Mouse (Mus musculus): ENCODE measurements around the gene Kcnh4. TPM values are rescaled to one million over a fixed set of nuclear protein-coding genes. Genes with fewer than 3 reads are reported as not detected.

The Kcnh4 gene
- polyA plus RNA-seq, 1 experiment, result 0.82 TPM

DNA sequence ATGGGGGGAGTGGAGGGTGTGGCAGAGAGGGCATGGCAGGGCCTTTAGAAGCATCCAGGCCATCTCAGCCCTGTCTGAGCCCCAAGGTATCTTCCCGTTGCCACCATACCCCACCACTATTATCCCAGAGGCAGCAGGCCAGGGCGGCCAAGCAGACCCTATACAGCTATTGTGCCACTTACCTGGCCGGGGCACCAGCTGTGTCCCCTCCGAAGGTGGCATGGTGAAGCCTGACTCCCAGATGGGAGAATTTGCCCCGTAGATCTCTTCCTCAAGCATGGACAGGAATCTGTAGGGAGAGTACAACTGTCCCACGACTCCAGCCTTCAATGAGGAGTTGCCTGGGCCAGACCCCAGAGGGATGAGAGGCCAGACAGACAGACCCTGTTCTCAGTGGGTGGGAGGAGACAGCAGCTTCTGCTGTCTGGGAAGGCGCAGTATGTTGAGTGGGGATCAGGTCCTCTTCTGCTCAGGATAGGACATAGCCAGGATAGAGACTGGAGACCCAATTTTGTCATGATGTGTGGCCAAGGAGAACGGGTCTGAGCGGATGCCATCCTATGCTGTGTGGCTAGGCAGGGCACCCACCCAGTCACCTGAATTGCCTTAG, 50.4 kb downstream of the Kcnh4 start:
- peaks cover 27% of the 10 kb centered on the region for H3K36me3 ChIP-seq (ENCODE audit: control insufficient read depth, insufficient read depth, low read length)

DNA sequence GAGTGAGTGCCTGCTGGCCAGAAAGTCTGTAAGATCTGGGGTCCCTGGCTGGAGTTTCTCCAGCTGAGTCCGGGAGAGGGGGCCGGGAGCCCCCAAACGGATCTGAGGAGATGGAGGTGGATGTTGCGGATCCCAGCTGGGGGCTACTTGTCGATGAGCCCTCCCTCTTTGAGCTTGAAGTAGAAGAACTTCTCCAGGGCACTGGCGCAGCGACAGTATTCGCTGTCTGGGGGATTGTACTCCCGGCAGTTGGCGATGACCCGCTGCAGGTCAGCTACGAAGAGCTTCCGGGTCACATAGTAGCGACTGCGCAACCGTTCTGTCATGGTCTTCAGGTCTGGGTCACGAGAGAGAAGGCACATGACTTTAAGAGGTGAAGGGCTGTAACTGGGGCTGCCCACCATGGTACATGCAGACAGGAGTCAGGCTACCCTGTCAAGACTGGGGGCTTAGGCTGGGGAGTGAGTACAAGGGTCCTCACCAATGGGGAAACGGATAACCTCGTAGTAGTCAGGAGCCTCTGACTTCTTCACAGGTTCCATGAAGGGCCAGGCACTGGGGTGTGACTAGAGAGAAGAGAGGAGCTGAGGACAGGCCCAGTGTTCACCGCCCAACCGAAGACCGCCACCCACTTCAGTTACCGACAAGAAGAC, 54.5 kb downstream of the Kcnh4 start:
- TF ChIP-seq POLR2A (IDR thresholded peaks at IDR 0.05; ENCODE audit: low read depth, low read length), result no peak
- TF ChIP-seq CTCF (IDR thresholded peaks at IDR 0.05; ENCODE audit: extremely low read depth, insufficient read depth, insufficient read length, insufficient replicate concordance), result no peak
- H3K27me3 ChIP-seq (ENCODE audit: control insufficient read depth, insufficient read depth, low read length), result no peaks in the 10 kb centered on the region
- peaks cover 23% of the 10 kb centered on the region for H3K36me3 ChIP-seq (ENCODE audit: control insufficient read depth, insufficient read depth, low read length)
- no peak overlapping the region for H3K4me3 ChIP-seq (ENCODE audit: extremely low read depth, insufficient read depth, insufficient read length)
- no peak overlapping the region for H3K27ac ChIP-seq (ENCODE audit: insufficient read depth, low read length)
- 96% methylated on average over 23 of the region's 23 CpGs for WGBS
- peaks cover 14% of the 10 kb centered on the region; the same call in 1 of the 2 replicates for H3K4me1 ChIP-seq (ENCODE audit: control insufficient read depth, insufficient read depth, insufficient read length)
- no peak for DNase-seq (ENCODE audit: low read depth in 1 of 2, low spot score in 2 of 2)

More for the DNA sequence above, 50.4 kb downstream of the Kcnh4 start:
- no peak overlapping the region for H3K27ac ChIP-seq (ENCODE audit: insufficient read depth, low read length)
- 92% methylated on average over 9 of the region's 9 CpGs for WGBS
- no peaks in the 10 kb centered on the region for H3K27me3 ChIP-seq (ENCODE audit: control insufficient read depth, insufficient read depth, low read length)
- H3K4me1 ChIP-seq (ENCODE audit: control insufficient read depth, insufficient read depth, insufficient read length), result peaks cover 25% of the 10 kb centered on the region
- H3K4me3 ChIP-seq (ENCODE audit: extremely low read depth, insufficient read depth, insufficient read length), result no peak overlapping the region
- no peak for DNase-seq (ENCODE audit: low read depth in 1 of 2, low spot score in 2 of 2)
- TF ChIP-seq POLR2A (IDR thresholded peaks at IDR 0.05; ENCODE audit: low read depth, low read length) (no peak), CTCF (IDR thresholded peaks at IDR 0.05; ENCODE audit: extremely low read depth, insufficient read depth, insufficient read length, insufficient replicate concordance) (no peak)

DNA sequence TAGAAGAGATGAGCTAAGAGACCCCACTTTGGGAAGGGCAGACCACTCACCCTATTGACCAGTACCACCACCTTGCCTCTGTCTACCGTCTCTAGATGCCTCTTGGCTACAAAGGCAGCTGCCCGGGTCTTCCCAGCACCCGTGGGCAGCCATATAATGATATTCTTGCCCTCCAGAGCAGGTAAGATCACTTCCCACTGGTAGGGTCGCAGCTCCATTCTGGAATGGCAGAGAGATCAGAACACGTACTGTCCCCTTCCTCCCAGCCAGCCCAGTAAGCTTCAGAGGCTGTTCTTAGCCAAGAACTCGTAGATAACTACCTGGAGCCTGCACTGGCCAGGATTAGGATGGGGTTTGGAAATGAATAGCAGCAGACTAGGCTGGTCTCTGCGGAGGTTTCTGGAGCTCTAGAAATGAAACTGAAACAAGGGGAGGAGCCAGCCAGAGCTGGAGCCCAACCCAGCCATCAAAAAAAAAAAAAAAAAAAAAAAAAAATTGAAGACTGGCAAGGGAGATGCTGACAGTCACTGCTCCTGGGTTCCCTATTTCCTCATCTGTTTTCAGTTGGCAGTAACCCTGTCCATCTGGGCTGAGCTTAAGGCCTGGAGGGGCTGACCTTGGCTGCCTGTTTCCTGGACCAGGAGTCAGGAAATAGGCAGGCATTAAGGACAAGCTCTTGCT, 55.8 kb downstream of the Kcnh4 start, which contains the start of gene Dhx58:
Gene Dhx58, minus strand, starts transcription at position 421 of the 681 bp plus-strand sequence.
- 7% methylated on average over 7 of the region's 7 CpGs for WGBS
- H3K4me3 ChIP-seq (ENCODE audit: extremely low read depth, insufficient read depth, insufficient read length), result peak within 1 kb of the TSS; percentile 71
- H3K36me3 ChIP-seq (ENCODE audit: control insufficient read depth, insufficient read depth, low read length), result peaks cover 24% of the 10 kb centered on the region
- peak within 1 kb of the TSS; percentile 77 for H3K27ac ChIP-seq (ENCODE audit: insufficient read depth, low read length)
- peaks cover 14% of the 10 kb centered on the region; the same call in 1 of the 2 replicates for H3K4me1 ChIP-seq (ENCODE audit: control insufficient read depth, insufficient read depth, insufficient read length)
- DNase-seq (ENCODE audit: low read depth in 1 of 2, low spot score in 2 of 2), result peak in 1 of 2 experiments; percentile 32
- TF ChIP-seq CTCF (IDR thresholded peaks at IDR 0.05; ENCODE audit: extremely low read depth, insufficient read depth, insufficient read length, insufficient replicate concordance) (no peak), POLR2A (IDR thresholded peaks at IDR 0.05; ENCODE audit: low read depth, low read length) (no peak)
- no peaks in the 10 kb centered on the region for H3K27me3 ChIP-seq (ENCODE audit: control insufficient read depth, insufficient read depth, low read length)

DNA sequence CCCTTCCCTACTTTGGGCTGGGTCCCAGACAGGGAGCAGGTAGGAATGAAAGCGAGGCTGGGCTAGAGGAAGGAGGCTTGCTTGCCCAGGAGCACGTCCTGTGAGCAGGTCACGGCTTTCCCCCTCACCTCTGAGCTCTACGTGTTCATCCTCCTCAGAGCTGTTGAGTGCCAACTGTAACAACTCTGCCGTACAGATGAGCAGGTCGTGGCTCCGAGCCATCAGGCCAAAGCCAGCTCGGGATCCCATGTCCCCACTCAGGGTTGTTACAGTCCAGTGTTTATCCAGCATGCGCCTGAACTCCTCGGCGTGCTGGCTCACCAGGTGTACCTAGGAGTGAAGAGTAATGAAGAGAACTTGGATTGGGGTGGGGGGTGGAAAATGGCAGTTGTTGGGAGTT, 56.4 kb downstream of the Kcnh4 start:
- TF ChIP-seq POLR2A (IDR thresholded peaks at IDR 0.05; ENCODE audit: low read depth, low read length), result no peak
- no peak for TF ChIP-seq CTCF (IDR thresholded peaks at IDR 0.05; ENCODE audit: extremely low read depth, insufficient read depth, insufficient read length, insufficient replicate concordance)
- no peaks in the 10 kb centered on the region for H3K27me3 ChIP-seq (ENCODE audit: control insufficient read depth, insufficient read depth, low read length)
- 11% methylated on average over 11 of the region's 11 CpGs for WGBS

DNA sequence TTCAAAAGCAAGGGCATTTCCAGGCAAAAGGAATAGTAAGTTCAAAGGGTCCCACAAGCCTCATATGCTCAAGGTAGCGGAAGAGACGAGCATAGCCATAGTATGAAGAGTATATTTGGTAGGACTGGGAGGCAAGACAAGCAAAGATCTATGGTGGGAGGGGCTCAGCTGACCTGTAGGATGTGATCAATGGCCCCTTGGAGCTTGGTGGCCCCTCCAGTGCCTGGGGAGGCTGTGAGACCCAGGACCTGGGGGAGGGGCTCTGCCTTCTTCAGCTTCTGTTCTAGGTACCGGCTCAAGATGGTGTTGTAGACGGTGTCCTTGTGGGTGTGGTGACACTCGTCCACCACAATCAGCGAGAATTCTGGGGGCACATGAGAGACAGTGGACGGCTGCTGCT, 56.8 kb downstream of the Kcnh4 start:
- DNase-seq (ENCODE audit: low read depth in 1 of 2, low spot score in 2 of 2), result no peak
- 7% methylated on average over 7 of the region's 7 CpGs for WGBS
- Histone ChIP-seq H3K36me3 (ENCODE audit: control insufficient read depth, insufficient read depth, low read length) (peaks cover 20% of the 10 kb centered on the region), H3K27ac (ENCODE audit: insufficient read depth, low read length) (peak overlapping the region; percentile 18), H3K4me1 (ENCODE audit: control insufficient read depth, insufficient read depth, insufficient read length) (peaks cover 14% of the 10 kb centered on the region; the same call in 1 of the 2 replicates), H3K4me3 (ENCODE audit: extremely low read depth, insufficient read depth, insufficient read length) (peak overlapping the region; percentile 71), H3K27me3 (ENCODE audit: control insufficient read depth, insufficient read depth, low read length) (no peaks in the 10 kb centered on the region)
- TF ChIP-seq POLR2A (IDR thresholded peaks at IDR 0.05; ENCODE audit: low read depth, low read length) (no peak), CTCF (IDR thresholded peaks at IDR 0.05; ENCODE audit: extremely low read depth, insufficient read depth, insufficient read length, insufficient replicate concordance) (no peak)

More for the DNA sequence above, 56.4 kb downstream of the Kcnh4 start:
- H3K4me1 ChIP-seq (ENCODE audit: control insufficient read depth, insufficient read depth, insufficient read length), result peaks cover 14% of the 10 kb centered on the region; the same call in 1 of the 2 replicates
- no peak for DNase-seq (ENCODE audit: low read depth in 1 of 2, low spot score in 2 of 2)
- peaks cover 18% of the 10 kb centered on the region for H3K36me3 ChIP-seq (ENCODE audit: control insufficient read depth, insufficient read depth, low read length)
- H3K27ac ChIP-seq (ENCODE audit: insufficient read depth, low read length), result peak overlapping the region; percentile 18
- peak overlapping the region; percentile 71 for H3K4me3 ChIP-seq (ENCODE audit: extremely low read depth, insufficient read depth, insufficient read length)

DNA sequence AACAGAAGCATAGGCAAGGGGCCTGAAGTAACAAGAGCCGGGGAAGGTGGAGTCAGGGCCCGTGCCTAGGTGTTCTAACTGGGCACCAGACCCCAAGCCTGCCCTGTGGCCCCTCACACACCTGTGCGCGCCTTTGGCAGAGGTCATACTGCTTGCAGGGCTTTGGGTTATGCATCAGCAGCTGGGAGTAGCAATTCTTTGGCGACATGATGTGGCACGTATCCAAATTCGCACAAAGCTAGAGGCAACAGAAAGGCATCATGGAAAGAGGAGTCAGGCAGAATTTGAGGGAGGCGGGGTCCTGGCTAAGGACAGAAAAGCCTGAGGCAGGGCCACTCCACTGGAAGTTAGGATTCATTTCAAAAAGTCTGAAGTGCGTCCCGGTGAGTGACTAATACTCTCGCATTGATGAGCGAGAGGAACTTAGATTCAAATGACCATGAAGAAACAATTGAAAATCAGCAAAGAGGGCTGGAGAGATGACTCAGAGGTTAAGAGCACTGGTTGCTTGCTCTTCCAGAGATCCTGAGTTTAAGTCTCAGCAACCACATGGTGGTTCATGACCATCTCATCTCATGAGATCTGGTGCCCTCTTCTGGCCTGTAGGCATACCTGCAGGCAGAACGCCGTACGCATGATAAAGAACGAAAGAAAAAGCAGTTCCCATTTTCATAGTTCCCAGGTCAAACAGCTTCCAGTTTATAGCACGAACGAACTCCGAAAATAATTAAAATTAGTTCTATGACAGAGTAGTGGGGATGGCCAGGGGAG, 57.5 kb downstream of the Kcnh4 start:
- TF ChIP-seq POLR2A (IDR thresholded peaks at IDR 0.05; ENCODE audit: low read depth, low read length) (no peak), CTCF (IDR thresholded peaks at IDR 0.05; ENCODE audit: extremely low read depth, insufficient read depth, insufficient read length, insufficient replicate concordance) (peak; percentile 77; the same call in 1 of the 2 replicates)
- DNase-seq (ENCODE audit: low read depth in 1 of 2, low spot score in 2 of 2), result peak; percentile 71 to 74
- peaks cover 20% of the 10 kb centered on the region for H3K36me3 ChIP-seq (ENCODE audit: control insufficient read depth, insufficient read depth, low read length)
- H3K4me3 ChIP-seq (ENCODE audit: extremely low read depth, insufficient read depth, insufficient read length), result peak overlapping the region; percentile 71
- peak overlapping the region; percentile 18 for H3K27ac ChIP-seq (ENCODE audit: insufficient read depth, low read length)
- peaks cover 14% of the 10 kb centered on the region; the same call in 1 of the 2 replicates for H3K4me1 ChIP-seq (ENCODE audit: control insufficient read depth, insufficient read depth, insufficient read length)
- no peaks in the 10 kb centered on the region for H3K27me3 ChIP-seq (ENCODE audit: control insufficient read depth, insufficient read depth, low read length)
- WGBS, result 50% methylated on average over 19 of the region's 19 CpGs

All from spleen, adult 2 months (tissue).